Mouse (Mus musculus) common myeloid progenitor, adult 5-6 weeks (primary cell): ENCODE measurements at regions not wholly inside any gene's neighbourhood (a gene's known extent, or its start where the extent isn't known, plus 50 kb on each side); places are given as distances from the start of the nearest gene placed in this dataset.
"Not testable (repeated sequence)": the region's sequence is repeated elsewhere in the genome, so short reads cannot be mapped to it uniquely, and the experiment has no call there.

Experiments
- ATAC-seq: replicated peaks from 2 replicates; pipeline ENCODE4 v1.8.0; 2016; ENCODE audit warnings: low read depth, mild to moderate bottlenecking, moderate TSS enrichment, inconsistent platforms; ENCODE audit not compliant: poor library complexity, severe bottlenecking

- no peak for ATAC-seq
These were observed 50.6 kb upstream of the Ppp1r12a start for GRCm38 (mm10) chr10:108111398-108111797.

- ATAC-seq, result no peak
These were observed 51.1 kb upstream of the Ppp1r12a start for GRCm38 (mm10) chr10:108110891-108111290.

- peak; percentile 50 for ATAC-seq
These were observed 51.8 kb upstream of the Ppp1r12a start for GRCm38 (mm10) chr10:108110197-108110596.

- ATAC-seq, result not testable (repeated sequence)
These were observed 53.5 kb upstream of the Ppp1r12a start for GRCm38 (mm10) chr10:108108500-108108899.

GRCm38 (mm10) chr10:108101521-108101920, 60.5 kb upstream of the Ppp1r12a start:
- ATAC-seq, result no peak

GRCm38 (mm10) chr10:108093043-108093442, 69.0 kb upstream of the Ppp1r12a start:
- ATAC-seq, result no peak

- peak; percentile 64 for ATAC-seq
These were observed 72.5 kb upstream of the Ppp1r12a start for GRCm38 (mm10) chr10:108089375-108089981.

- peak; percentile 36 for ATAC-seq
These were observed 73.1 kb upstream of the Ppp1r12a start for GRCm38 (mm10) chr10:108088883-108089282.

- ATAC-seq, result no peak
These were observed 73.8 kb upstream of the Ppp1r12a start for GRCm38 (mm10) chr10:108088209-108088608.

- no peak for ATAC-seq
These were observed 78.8 kb upstream of the Ppp1r12a start for GRCm38 (mm10) chr10:108083220-108083619.

- ATAC-seq, result no peak
These were observed 86.8 kb upstream of the Ppp1r12a start for GRCm38 (mm10) chr10:108075144-108075543.

- peak; percentile 62; the same call in 1 of the 2 replicates for ATAC-seq
These were observed 88.2 kb upstream of the Ppp1r12a start for GRCm38 (mm10) chr10:108073828-108074227.

- ATAC-seq, result no peak
These were observed 89.8 kb upstream of the Ppp1r12a start for GRCm38 (mm10) chr10:108072211-108072610.

- ATAC-seq, result no peak
These were observed 90.6 kb upstream of the Ppp1r12a start for GRCm38 (mm10) chr10:108071424-108071823.

GRCm38 (mm10) chr10:108067723-108068122, 94.3 kb upstream of the Ppp1r12a start:
- ATAC-seq, result no peak

- no peak for ATAC-seq
These were observed 95.8 kb upstream of the Ppp1r12a start for GRCm38 (mm10) chr10:108066241-108066640.

- ATAC-seq, result no peak
These were observed 100.1 kb upstream of the Ppp1r12a start for GRCm38 (mm10) chr10:108061813-108062435.

- ATAC-seq, result no peak
These were observed 101.4 kb upstream of the Ppp1r12a start for GRCm38 (mm10) chr10:108060554-108060953.

- ATAC-seq, result no peak
These were observed 110.4 kb upstream of the Ppp1r12a start for GRCm38 (mm10) chr10:108051637-108052036.

- no peak for ATAC-seq
These were observed 113.6 kb upstream of the Ppp1r12a start for GRCm38 (mm10) chr10:108048426-108048825.

- 0 out of 2 replicates have a peak, but pooled peaks have one; percentile 22 for ATAC-seq
These were observed 118.5 kb upstream of the Ppp1r12a start for GRCm38 (mm10) chr10:108043519-108043918.

GRCm38 (mm10) chr10:108040027-108040426, 122.0 kb upstream of the Ppp1r12a start:
- ATAC-seq, result no peak
